Mouse (Mus musculus) CD8-positive naive resting alpha-beta T cell, adult 57 days (primary cell): Measurements from ENCODE around the gene Spdya. TPM values are rescaled to one million over a fixed set of nuclear protein-coding genes. Genes with fewer than 3 reads are reported as not detected.

Source experiments
- total RNA-seq: library from RNA; stranded (reverse); gene quantifications from one replicate; pipeline ENCODE4 v1.2.4, GENCODE M21; 2023

The Spdya gene
- total RNA-seq = not detected

GRCm38 (mm10) chr17:71551757-71552451 lies at the start of gene Spdya:
Spdya (plus strand) TSS chr17:71552061.

GRCm38 (mm10) chr17:71526711-71527564 lies 24.9 kb upstream of the Spdya start, which contains the start of gene Ndc80:
Ndc80 (minus strand) TSS chr17:71526857.

GRCm38 (mm10) chr17:71615638-71616318 lies 63.9 kb downstream of the Spdya start, which contains the start of gene Wdr43:
Wdr43 (plus strand) TSS chr17:71615895.

Other genes starting within 250 kb of the Spdya start
- 3.3 TPM for gene Emilin2, start 240.1 kb upstream of the Spdya start, total RNA-seq
- 50.0 TPM for gene Gm4707, start 92.1 kb upstream of the Spdya start, total RNA-seq
- 202 TPM for gene Smchd1, start 76.7 kb upstream of the Spdya start, total RNA-seq
- 17.1 TPM for gene Ndc80, start 25.2 kb upstream of the Spdya start, total RNA-seq
- 133 TPM for gene Wdr43, start 63.8 kb downstream of the Spdya start, total RNA-seq
- not detected for gene Togaram2, start 121.2 kb downstream of the Spdya start, total RNA-seq
- gene Pcare, start 200.8 kb downstream of the Spdya start, total RNA-seq = not detected
- 0.24 TPM for gene Clip4, start 216.4 kb downstream of the Spdya start, total RNA-seq